ENCODE assay signal across 8 mouse cellular contexts in genomic region chr9:65094237-65094636, GRCm38 (mm10). TPM values are rescaled to one million over a fixed set of nuclear protein-coding genes. Genes with fewer than 3 reads are reported as not detected.
A peak's percentile ranks its signal among the peaks of the same experiment; 100 is the strongest.
DNase-seq lines count a peak whose midpoint lies in the region; ATAC-seq lines count a peak whose summit lies in the region.

No protein-coding gene starts in this region.

- peak; percentile 80 to 85 for DNase-seq in kidney, postnatal 4 days
- no peak for DNase-seq in kidney, postnatal 36 days
- peak; percentile 67 for DNase-seq in adrenal gland, postnatal 25 days
- DNase-seq in gastrocnemius, postnatal 36 days: peak; percentile 70 to 76
- DNase-seq in midbrain, embryonic 14.5 days: peak; percentile 69
- DNase-seq in spleen, postnatal 10 days (ENCODE audit: low spot score in 2 of 2): no peak
- no peak for DNase-seq in natural killer cell, adult 2 months (ENCODE audit: low spot score in 2 of 2)

- no peak overlapping the region for H3K9ac ChIP-seq in intestine, embryonic 15.5 days
- no peak overlapping the region for H3K9ac ChIP-seq in midbrain, embryonic 14.5 days (replicated peaks; ENCODE audit: low read length)

- H3K4me2 ChIP-seq in intestine, embryonic 15.5 days (replicated peaks): peak overlapping the region; percentile 20; the same call in 1 of the 2 replicates
- H3K4me2 ChIP-seq in midbrain, embryonic 14.5 days (ENCODE audit: low read length): no peak overlapping the region

- H3K27ac ChIP-seq in intestine, embryonic 15.5 days: no peak overlapping the region
- 0 out of 2 replicates have a peak overlapping the region, but pooled peaks have one; percentile 13 for H3K27ac ChIP-seq in midbrain, embryonic 14.5 days (replicated peaks; ENCODE audit: low read depth, low read length)

- H3K4me1 ChIP-seq in intestine, embryonic 15.5 days (replicated peaks): peaks cover 8% of the 10 kb centered on the region
- no peaks in the 10 kb centered on the region for H3K4me1 ChIP-seq in midbrain, embryonic 14.5 days (ENCODE audit: control insufficient read depth, insufficient read depth, low read length)

- 43% methylated on average over 6 of the region's 6 CpGs for WGBS in intestine, embryonic 15.5 days
- 41% methylated on average over 6 of the region's 6 CpGs for WGBS in midbrain, embryonic 14.5 days

- peak; percentile 77 for ATAC-seq in intestine, embryonic 15.5 days
- ATAC-seq in midbrain, embryonic 14.5 days (ENCODE audit: low FRiP score, low TSS enrichment): no peak; the same call in 1 of the 2 replicates

- H3K9me3 ChIP-seq in intestine, embryonic 15.5 days: no peaks in the 10 kb centered on the region
- no peaks in the 10 kb centered on the region for H3K9me3 ChIP-seq in midbrain, embryonic 14.5 days (ENCODE audit: control insufficient read depth, low read length)

- H3K27me3 ChIP-seq in intestine, embryonic 15.5 days (replicated peaks): no peaks in the 10 kb centered on the region
- no peaks in the 10 kb centered on the region for H3K27me3 ChIP-seq in midbrain, embryonic 14.5 days (ENCODE audit: control insufficient read depth, insufficient read depth, low read length)

- intact Hi-C loops in gastrocnemius, postnatal 36 days (cut with DNase I): no loop called here

- H3K36me3 ChIP-seq in intestine, embryonic 15.5 days: no peaks in the 10 kb centered on the region
- no peaks in the 10 kb centered on the region for H3K36me3 ChIP-seq in midbrain, embryonic 14.5 days (ENCODE audit: control insufficient read depth, insufficient read depth, low read length)

- no peak overlapping the region for H3K4me3 ChIP-seq in intestine, embryonic 15.5 days (replicated peaks)
- no peak overlapping the region for H3K4me3 ChIP-seq in midbrain, embryonic 14.5 days (replicated peaks; ENCODE audit: low read depth, low read length)

RNA-seq across cellular contexts. Expression of gene Igdcc4, which starts 7.0 kb away (rescaled TPM):
- total RNA-seq in adrenal gland, postnatal 25 days (2021): 31.7 and 42.0 TPM in 2 replicates
- total RNA-seq in gastrocnemius, postnatal 36 days (2021): 10 to 100 TPM; 24.4 to 26.6 TPM
- polyA plus RNA-seq in intestine, embryonic 15.5 days (2015; fragmentation: Nextera tagmentation; extraction: Ambion mirVana): 21.1 and 22.7 TPM in 2 replicates
- 14.9 and 17.3 TPM in 2 replicates for polyA plus RNA-seq in midbrain, embryonic 14.5 days (2014; fragmentation: Nextera tagmentation; extraction: Ambion mirVana)

RNA-seq across cellular contexts. Expression of gene Igdcc3, which starts 46.8 kb away (rescaled TPM):
- 1.2 and 1.3 TPM in 2 replicates for total RNA-seq in adrenal gland, postnatal 25 days (2021)
- total RNA-seq in gastrocnemius, postnatal 36 days (2021): under 1 TPM; 0.10 to 0.26 TPM
- polyA plus RNA-seq in intestine, embryonic 15.5 days (2015; fragmentation: Nextera tagmentation; extraction: Ambion mirVana): 0.99 and 1.4 TPM in 2 replicates
- polyA plus RNA-seq in midbrain, embryonic 14.5 days (2014; fragmentation: Nextera tagmentation; extraction: Ambion mirVana): 10.7 and 14.1 TPM in 2 replicates

Comparison
In these comparisons a context has a peak if more than half of its experiments do, and no peak if none do; other contexts are left out.
1. DNase-seq: peak in kidney, postnatal 4 days (2 of 2), adrenal gland, postnatal 25 days (single experiment), gastrocnemius, postnatal 36 days (2 of 2) and midbrain, embryonic 14.5 days (single experiment); none in kidney, postnatal 36 days (0 of 2), spleen, postnatal 10 days (0 of 2) and natural killer cell, adult 2 months (0 of 2).